Mouse (Mus musculus): ENCODE data around the gene Ncf1.

The Ncf1 gene

DNA sequence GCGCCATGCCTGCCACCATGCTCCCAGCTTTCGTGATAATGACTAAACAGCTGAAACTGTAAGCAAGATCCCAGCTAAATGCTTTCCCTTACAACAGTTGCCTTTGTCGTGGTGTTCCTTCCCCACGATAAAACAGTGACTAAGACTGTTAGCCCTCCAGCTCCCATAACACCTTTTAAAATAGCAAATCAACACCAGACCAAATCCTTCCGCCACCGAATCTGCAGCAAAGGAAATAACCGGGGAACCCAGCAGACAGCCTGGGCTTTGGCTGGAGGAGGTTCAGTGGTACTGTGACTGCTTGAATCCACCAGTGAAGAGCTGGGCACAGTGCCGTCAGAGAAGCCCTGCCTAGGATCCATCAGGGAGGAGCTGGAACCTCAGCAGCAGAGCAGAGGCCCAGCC, 19.8 kb upstream of the Ncf1 start:
- in situ Hi-C loops (cut with MboI; ENCODE audit: low pct_unique_long_range_greater_than_20kb in 1 of 2, low sequenced_read_pairs in 2 of 2, unreplicated experiment in 1 of 2) = no loop called here

DNA sequence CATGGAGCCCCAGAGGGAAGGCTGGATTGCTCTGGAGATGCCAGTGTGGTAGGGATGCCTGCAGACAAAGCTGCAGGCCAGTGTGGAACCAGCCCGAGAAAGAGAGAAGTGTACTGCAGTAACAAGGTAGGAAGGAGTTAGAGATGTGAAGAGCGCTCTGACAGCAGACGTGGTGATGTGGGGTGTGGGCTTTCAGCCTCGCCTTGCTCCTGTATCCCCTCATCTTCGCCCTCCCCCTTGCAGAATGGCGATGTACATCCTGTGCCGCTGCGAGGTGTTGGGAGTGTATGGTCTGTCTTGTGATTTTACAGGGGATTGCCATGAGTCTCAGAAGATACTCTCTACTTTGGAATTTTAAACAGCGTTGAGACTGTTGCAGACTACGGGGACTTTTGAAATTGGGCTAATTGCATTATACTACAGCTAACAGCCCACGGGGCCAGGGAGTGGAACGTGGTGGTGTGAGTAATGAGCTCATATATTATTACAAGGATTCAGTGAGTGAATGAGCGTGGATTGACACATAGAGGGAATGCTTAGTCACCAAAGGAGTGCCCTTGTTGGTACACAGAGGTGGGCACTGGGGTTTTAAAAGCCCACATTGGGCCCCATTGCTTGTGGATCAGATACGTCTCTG, 19.3 kb upstream of the Ncf1 start:
- in situ Hi-C loops (cut with MboI; ENCODE audit: low pct_unique_long_range_greater_than_20kb in 1 of 2, low sequenced_read_pairs in 2 of 2, unreplicated experiment in 1 of 2) = no loop called here

DNA sequence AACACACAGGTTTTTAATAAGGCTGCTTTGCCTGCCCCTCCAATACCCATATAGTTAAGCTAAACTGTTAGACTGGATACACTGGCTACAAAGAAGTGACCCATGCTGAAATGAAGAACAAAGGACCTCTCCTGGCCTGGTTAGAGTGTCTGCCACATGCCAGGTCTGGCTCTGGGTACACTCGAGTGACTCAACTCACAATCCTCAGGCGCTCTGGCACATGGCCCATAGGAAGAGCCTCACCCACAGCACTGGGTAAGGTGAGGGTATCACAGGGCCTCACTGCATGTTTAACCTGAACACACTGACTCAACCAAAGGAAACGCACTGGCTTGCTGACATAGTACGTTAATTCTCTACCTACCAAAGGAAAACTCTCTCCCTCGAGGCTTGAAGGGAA, 16.7 kb upstream of the Ncf1 start:
- in situ Hi-C loops (cut with MboI; ENCODE audit: low pct_unique_long_range_greater_than_20kb in 1 of 2, low sequenced_read_pairs in 2 of 2, unreplicated experiment in 1 of 2) = no loop called here

DNA sequence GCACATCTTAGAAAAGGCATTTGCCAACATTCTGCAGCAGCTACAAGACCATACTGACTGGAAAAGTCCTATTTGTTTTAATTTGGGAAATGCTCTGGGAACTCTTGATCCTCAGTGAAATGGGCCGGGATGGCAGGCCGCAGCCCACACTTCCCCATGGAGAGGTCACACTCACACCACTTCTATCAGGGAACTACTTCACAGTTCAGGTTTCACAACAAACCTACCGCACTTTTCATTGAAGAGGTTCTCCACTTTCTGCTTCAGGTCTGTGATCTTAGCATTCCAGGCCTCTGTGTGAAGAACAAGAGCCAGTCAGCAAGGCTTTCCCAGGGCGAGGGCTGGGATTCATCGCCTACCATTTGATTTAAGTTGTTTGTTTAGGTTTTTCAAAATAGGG, 15.5 kb upstream of the Ncf1 start:
- in situ Hi-C loops (cut with MboI; ENCODE audit: low pct_unique_long_range_greater_than_20kb in 1 of 2, low sequenced_read_pairs in 2 of 2, unreplicated experiment in 1 of 2) = no loop called here

DNA sequence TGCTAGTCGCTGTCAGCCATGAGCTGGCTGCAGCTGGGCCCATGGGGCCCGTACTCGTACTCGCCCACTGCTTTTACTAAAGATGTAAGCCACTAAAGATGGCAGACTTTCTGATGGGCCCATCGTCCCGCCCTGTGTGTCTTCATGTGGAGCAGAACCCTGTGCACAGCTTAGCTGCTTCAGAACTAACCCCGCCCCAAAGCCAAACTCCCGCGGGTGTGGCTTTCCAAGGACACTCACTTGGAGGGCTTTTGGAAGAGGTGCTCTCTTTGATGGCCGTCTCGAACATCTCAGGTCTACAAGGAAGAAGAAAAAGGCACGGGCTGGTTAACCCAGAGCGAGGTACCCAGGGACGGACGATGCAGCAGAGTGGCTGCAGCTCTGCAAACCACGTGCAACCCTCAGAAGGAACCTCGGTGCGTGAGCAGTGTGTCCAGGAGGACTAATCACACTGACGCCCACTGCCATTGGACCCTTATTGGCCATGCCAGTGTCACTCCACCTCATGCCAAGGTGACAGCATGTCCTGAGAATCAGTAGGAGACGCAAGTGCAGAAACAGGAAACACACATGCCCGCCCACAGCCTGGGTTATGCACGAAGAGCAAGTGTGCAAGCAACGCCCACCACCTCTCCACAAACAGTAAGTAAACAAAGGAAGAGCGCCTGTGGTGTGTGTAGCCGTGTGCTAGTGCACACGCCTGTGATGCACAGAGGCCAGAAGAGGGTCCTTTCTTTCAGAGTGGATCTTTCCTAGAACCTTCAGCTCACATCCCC, 14.4 kb upstream of the Ncf1 start:
- in situ Hi-C loops (cut with MboI; ENCODE audit: low pct_unique_long_range_greater_than_20kb in 1 of 2, low sequenced_read_pairs in 2 of 2, unreplicated experiment in 1 of 2) = no loop called here

DNA sequence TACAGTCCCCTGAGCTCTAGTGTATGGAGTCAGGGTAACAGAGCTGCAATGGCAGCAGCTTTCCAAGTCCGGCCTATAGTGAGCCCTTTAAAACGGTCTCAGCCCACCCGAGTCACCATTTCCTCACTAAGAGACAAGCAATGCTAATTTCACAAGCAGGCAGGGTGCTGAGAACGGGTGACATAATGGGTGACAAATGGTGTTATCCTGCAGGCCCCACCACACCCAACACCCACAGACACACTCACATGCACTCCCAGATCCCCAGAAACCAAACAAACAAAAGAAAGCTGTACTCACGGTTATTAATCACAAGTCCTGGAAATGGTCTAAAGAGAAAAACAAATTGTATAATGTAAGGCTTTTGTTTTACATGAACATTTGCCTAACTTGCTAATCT, 12.4 kb upstream of the Ncf1 start:
- in situ Hi-C loops (cut with MboI; ENCODE audit: low pct_unique_long_range_greater_than_20kb in 1 of 2, low sequenced_read_pairs in 2 of 2, unreplicated experiment in 1 of 2) = no loop called here

DNA sequence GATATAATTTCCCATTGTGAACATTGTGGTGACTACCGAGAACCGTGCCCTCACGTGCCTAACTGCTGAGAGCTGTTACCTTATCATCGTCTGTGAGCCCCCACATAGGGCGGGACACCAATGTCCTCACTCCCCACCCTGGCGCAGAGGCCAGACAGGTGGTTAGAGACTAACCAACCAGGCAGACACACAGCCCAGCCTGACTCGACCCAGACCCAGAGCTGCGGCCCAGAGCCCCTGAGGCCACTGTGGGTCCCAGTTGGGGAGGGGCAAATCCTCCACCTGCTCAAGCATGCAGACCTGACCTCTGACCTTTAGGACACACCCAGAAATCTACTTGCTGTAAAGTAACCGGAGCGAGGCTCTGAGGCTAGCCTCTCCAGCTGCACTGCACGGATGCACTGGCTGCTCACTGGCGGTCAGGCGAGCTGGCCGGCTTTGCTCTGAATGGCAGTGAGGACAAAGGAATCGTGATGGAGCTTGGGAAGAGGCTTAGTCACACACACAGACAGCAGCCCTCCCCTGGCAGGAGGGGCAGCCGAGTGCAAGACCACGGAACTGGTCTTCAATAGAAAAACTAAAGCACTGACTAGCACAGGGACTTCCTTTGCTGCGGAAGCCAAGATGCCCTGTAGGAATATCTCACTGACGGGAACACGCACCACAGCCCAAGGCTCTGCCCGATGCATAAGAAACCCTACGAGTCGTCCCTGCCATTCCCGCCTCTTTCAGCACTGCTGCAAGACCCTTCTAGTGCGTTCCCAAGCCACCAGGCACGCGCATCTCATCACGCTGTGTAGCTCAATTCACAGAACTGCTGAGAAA, 8.7 kb upstream of the Ncf1 start:
- in situ Hi-C loops (cut with MboI; ENCODE audit: low pct_unique_long_range_greater_than_20kb in 1 of 2, low sequenced_read_pairs in 2 of 2, unreplicated experiment in 1 of 2) = no loop called here

DNA sequence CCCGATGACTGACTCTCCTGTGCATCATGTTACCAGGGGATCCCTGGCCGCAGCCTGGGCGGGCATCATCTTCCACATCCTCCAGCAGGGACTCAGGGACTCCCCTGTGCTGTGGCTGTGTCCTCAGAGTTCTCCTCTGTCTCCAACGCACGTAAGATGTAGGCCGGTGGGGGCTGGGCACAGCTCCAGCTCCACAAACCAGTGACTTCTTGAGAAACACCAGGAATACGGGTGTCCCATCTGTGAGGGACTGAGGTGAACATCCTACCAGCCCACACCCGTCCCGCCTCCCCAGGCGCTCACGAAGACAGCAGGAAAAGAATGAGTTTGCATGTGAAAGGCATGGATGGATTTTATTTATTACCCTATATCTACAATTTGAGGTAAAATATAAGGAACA, 8.1 kb upstream of the Ncf1 start:
- in situ Hi-C loops (cut with MboI; ENCODE audit: low pct_unique_long_range_greater_than_20kb in 1 of 2, low sequenced_read_pairs in 2 of 2, unreplicated experiment in 1 of 2) = no loop called here

DNA sequence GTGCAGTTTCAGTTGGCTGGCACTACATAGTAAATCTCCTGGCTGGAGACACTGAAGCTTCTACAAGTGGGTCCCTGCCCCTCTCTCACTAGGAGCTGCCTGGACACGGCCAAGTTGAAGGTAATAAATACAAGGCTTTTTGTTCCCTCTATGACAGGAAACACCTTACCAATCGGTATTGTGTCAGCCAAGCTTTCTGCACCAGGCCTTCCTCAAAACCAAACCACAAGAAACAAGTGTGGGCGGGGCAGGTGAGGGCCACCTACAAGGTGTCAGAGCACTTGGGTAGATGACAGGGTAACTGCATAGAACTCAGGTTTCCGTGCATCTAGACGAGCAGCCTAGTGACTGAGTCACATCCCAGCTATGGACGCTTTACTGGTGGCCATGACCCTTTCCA, 7.4 kb upstream of the Ncf1 start:
- in situ Hi-C loops (cut with MboI; ENCODE audit: low pct_unique_long_range_greater_than_20kb in 1 of 2, low sequenced_read_pairs in 2 of 2, unreplicated experiment in 1 of 2) = no loop called here

DNA sequence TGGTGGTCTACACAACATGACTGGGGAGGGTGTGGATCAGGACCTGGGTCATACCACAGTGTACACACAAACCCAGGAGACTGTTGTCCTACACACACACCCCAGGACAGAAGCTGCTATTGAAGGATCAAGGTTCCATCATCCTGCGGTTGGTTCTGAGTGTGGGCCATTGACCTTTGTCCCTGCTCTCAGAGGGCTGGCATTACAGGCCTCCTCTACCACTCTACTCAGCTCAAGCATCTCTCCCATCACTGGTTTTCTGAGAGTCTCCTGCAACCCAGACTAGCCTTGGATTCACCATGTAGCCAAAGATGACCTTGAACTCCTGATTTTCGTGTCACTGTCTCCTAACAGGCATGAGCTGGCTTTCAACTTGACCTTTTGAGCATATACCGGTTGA, 6.8 kb upstream of the Ncf1 start:
- in situ Hi-C loops (cut with MboI; ENCODE audit: low pct_unique_long_range_greater_than_20kb in 1 of 2, low sequenced_read_pairs in 2 of 2, unreplicated experiment in 1 of 2) = no loop called here

DNA sequence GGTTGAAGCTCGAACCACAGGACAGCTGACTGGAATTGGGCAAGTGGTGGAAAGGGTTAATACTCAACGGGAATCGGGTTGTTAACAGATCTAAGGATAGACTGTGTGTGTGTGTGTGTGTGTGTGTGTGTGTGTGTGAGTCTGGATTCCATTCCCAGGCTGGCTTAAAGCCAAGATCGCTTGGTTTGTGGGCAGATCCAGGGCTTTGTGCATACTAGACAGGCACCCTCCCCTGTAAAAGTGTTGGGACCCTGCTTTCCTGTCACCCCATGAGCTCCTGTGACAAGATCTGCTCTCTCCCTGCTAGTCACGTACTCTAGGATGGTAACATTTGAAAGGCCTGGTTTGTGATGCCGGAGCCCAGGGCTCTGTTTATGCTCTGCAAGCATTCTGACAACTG, 5.7 kb upstream of the Ncf1 start:
- in situ Hi-C loops (cut with MboI; ENCODE audit: low pct_unique_long_range_greater_than_20kb in 1 of 2, low sequenced_read_pairs in 2 of 2, unreplicated experiment in 1 of 2) = no loop called here

DNA sequence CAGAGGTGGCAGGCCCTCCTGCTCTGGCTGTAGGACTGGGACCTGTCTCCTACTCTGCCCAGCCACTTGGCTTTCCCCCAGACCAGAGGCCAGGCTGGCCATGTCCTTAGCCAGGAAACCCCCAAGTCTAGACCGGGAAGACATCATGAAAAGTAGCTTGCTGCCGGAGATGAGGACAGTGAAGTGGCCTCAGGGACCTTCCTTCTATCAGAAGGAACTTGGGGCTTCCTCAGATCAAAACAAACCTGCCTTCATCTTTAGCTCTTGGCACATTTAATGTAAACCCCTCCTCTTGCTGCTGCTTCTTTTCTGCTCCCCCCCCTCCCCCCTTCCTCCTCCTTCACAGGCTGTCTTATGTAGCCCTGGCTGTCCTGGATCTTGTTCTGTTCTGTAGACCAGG, 4.8 kb upstream of the Ncf1 start:
- in situ Hi-C loops (cut with MboI; ENCODE audit: low pct_unique_long_range_greater_than_20kb in 1 of 2, low sequenced_read_pairs in 2 of 2, unreplicated experiment in 1 of 2) = no loop called here

DNA sequence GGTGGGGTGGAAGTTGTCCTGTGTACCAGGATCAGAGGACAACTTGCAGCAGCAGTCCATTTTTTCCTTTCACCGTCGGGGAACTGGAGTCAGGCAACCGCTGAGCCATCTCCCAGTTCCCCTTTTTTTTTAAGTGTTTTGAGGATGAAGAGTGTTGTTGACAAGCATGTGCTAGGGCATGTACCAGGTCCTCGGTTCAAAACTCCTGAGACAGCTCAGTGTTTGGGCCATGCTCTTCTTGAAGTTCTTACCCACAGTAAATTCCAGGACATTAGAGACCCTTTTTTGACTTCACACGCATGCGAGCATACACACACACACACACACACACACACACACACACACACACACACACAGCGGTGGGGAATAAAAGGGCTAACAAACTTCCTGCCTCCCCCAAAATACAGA, 3.8 kb upstream of the Ncf1 start:
- in situ Hi-C loops (cut with MboI; ENCODE audit: low pct_unique_long_range_greater_than_20kb in 1 of 2, low sequenced_read_pairs in 2 of 2, unreplicated experiment in 1 of 2) = no loop called here

DNA sequence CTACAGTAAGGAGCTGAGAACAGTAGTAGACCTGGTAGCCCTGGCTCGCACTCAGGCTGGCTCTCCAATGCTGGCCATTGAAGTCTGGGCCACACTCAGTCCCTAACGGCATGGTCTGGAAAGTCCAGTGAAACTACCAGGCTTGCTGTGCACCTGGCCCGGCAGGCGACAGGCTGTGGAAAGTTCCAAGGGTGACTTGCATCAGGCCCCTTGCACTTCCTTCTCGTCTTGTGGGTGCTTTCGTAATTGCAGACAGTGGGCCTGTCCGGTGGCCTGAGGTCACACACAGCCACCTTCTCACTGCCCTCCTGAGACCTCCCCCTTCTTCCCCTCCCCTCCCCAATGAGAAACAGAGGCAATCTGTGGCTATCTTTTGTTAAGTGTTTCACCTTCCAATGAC, 3.1 kb upstream of the Ncf1 start:
- in situ Hi-C loops (cut with MboI; ENCODE audit: low pct_unique_long_range_greater_than_20kb in 1 of 2, low sequenced_read_pairs in 2 of 2, unreplicated experiment in 1 of 2) = no loop called here

DNA sequence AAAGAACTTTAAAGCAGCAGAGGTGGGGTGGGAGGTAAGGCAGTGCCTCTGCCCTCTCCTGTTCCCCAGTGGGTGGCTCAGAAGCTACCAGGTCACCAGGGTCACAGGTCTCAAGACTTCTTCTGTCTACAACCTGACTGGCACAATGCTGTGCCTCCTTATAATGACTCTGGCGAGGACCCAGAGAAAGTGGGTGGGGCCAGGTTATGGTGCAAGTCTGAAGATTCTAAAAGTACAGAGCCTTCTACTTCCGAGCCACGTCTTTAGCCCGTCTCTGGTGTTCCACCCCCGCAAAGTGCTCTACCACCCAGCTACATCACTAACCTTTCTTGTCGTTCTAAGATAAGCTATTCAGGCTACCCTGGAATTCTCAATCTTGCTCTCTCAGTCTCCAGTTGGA, 2.7 kb upstream of the Ncf1 start:
- in situ Hi-C loops (cut with MboI; ENCODE audit: low pct_unique_long_range_greater_than_20kb in 1 of 2, low sequenced_read_pairs in 2 of 2, unreplicated experiment in 1 of 2) = no loop called here

DNA sequence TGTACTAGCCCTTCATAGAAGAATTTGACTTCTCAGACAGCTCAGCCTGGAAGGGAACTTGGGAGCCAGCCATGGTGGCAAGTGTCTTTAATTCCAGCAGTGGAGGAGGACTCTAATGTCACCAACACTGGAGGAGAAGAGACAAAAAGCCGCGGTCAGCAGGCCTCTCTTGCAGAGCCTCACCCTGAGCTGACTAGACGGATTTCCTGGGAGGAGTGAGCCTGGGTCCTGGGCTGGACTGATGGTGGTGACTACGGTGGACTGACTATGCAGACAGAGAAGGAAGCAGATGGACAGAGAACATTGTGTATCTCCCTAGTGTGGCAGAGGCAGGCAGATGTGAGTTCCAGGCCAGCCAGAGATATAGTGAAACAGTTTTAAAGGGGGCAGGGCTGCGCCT, 2.0 kb upstream of the Ncf1 start:
- in situ Hi-C loops (cut with MboI; ENCODE audit: low pct_unique_long_range_greater_than_20kb in 1 of 2, low sequenced_read_pairs in 2 of 2, unreplicated experiment in 1 of 2) = no loop called here

DNA sequence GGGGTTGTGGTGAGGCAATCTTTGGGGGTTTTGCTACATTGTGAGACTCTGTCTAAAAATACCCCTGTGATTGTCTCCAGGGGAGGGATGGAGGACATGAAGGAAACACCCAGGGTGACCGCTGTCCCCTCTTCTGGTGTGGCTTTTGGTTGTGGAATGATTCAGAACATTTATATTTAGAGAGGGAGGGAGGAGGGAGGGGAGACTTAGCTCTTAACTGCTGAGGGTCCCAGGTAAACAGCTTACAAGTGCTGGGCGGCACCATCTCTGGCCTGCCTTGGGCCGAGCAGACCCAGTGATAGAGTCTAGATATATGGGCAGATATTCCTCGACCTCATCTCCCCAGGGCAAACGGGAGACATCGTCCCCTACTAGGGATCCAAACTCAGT, 1.2 kb downstream of the Ncf1 start:
- in situ Hi-C loops (cut with MboI; ENCODE audit: low pct_unique_long_range_greater_than_20kb in 1 of 2, low sequenced_read_pairs in 2 of 2, unreplicated experiment in 1 of 2) = no loop called here

DNA sequence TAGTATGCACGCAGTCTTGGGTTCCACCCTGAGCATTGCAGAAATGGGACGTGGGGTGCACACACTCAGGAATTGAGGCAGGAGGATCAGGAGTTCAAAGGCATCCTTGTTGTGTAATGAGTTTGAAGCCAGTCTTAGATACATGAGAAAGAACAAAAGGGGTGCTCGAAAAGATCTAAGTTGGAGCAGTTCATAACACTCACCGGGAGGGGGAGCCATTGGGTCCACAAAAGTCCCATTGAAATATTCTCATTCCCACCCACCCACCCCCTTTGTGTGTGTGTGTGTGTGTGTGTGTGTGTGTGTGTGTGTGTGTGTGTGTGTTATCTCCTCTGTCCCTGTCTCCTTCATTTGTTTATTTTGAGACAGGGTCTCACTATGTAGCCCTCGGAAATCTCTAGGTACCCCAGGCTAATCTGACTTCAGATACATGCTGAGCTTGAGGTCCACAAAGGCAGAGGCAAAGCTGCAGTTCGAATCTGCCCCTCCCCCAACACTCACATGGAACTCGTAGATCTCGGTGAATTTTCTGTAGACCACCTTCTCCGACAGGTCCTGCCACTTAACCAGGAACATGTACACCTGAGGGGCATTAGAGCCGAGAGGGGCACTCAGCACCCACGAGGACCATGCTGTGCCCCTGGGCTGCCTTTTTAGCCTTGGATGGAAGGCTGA, 1.7 kb downstream of the Ncf1 start:
- in situ Hi-C loops (cut with MboI; ENCODE audit: low pct_unique_long_range_greater_than_20kb in 1 of 2, low sequenced_read_pairs in 2 of 2, unreplicated experiment in 1 of 2) = no loop called here

DNA sequence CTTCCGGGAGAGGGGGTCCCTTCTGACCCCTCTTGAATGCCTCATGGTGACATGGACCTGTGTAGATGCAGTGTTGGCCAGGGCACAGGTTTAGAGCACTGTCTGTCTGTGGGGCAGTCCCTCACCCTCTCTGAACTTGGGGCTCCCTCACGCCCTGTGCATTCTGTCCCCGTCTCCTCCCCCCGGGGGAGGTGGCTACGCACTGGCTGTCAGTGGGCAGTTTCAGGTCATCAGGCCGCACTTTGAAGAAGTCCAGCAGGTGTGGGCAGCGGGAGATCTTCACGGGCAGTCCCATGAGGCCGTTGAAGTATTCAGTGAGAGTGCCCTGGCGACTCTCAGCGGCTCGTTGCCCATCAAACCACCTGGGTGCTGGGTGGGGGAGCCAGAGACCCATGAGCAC, 2.5 kb downstream of the Ncf1 start:
- in situ Hi-C loops (cut with MboI; ENCODE audit: low pct_unique_long_range_greater_than_20kb in 1 of 2, low sequenced_read_pairs in 2 of 2, unreplicated experiment in 1 of 2) = no loop called here

All from mouse embryonic stem cell (cell line).